Mouse (Mus musculus): Measurements from ENCODE around the gene Eps8l1. TPM values are rescaled to one million over a fixed set of nuclear protein-coding genes. Genes with fewer than 3 reads are reported as not detected.
"Not testable (repeated sequence)": the region's sequence is repeated elsewhere in the genome, so short reads cannot be mapped to it uniquely, and the experiment has no call there.

Eps8l1 gene
- polyA plus RNA-seq, 1 experiment from 2014 or later, result 2.0 TPM

DNA sequence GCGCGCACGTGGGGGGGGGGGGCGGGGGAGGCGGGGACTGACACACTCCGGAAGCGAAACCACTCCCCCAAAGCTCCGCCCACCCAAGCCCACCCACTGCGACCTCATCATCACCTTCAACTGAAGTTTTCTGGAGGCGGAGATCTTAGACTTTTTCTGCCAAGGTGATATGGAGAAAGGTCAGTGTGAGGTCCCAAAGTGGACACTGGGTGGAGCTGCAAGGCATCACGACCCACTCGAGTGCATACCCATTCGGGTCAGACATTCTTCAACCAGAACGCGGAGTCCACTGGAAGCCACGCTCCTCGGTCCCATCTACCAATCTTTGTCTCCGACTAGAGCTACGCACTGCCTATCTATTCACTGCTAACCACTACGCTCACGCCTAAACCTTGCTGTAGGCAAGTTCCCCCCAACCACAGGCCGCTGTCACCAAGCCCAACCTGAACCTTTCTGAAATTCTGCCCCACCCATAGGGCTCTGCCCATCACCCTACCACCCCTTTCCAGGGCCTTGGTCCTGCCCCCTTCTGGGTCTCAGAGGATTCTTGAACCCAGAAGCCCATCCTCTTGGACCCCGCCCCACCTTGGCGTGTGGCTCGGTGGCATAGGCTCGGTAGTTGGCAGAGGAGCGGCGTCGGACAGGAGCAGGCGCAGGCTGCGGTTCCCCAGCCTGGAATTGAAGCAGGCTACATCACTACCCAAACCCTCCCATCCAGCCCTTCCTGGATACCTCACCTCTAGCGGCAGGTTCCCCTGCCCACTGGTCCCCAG lies 60.9 kb downstream of the Eps8l1 start:
- Histone ChIP-seq H3K27me3 (replicated peaks; ENCODE audit: control insufficient read depth, insufficient read depth, low read length) (peaks cover 4% of the 10 kb centered on the region; the same call in 1 of the 2 replicates), H3K4me2 (peak overlapping the region; percentile 60), H3K9ac (ENCODE audit: low read depth, low read length) (no peak overlapping the region), H3K4me3 (ENCODE audit: low read depth, low read length) (peak overlapping the region; percentile 11), H3K27ac (ENCODE audit: low read depth, low read length) (no peak overlapping the region), H3K4me1 (replicated peaks; ENCODE audit: control insufficient read depth, insufficient read depth, low read length) (peaks cover 10% of the 10 kb centered on the region), H3K36me3 (ENCODE audit: control insufficient read depth, insufficient read depth, low read length) (no peaks in the 10 kb centered on the region), H3K9me3 (ENCODE audit: control insufficient read depth, low read length) (no peaks in the 10 kb centered on the region)
- no peak for DNase-seq (ENCODE audit: low spot score)
- ATAC-seq (replicated peaks; ENCODE audit: low FRiP score), result no peak
- WGBS, result 25% methylated on average over 30 of the region's 32 CpGs

DNA sequence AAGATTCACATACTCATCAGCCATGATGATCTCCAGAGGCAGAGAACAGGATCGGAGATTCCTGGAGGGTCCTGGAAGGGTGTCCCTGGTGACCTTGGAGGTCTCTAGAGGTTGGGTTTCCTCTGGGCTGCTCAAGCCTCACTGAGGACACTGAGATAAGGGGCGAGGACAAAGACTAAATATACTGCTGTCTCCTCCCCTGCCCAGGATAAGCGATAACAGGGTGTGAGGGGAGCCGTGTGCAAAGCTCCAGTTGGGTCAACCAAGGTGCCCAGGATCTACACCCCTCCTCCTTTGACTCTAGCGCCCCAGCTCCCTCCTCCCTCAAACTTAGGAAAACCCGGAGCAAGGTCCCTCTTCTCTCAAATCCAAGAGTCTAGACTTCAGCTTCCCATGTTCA lies 61.8 kb downstream of the Eps8l1 start:
- Histone ChIP-seq H3K27me3 (replicated peaks; ENCODE audit: control insufficient read depth, insufficient read depth, low read length) (peaks cover 4% of the 10 kb centered on the region; the same call in 1 of the 2 replicates), H3K9ac (ENCODE audit: low read depth, low read length) (no peak overlapping the region), H3K4me3 (ENCODE audit: low read depth, low read length) (no peak overlapping the region), H3K27ac (ENCODE audit: low read depth, low read length) (no peak overlapping the region), H3K4me1 (replicated peaks; ENCODE audit: control insufficient read depth, insufficient read depth, low read length) (peaks cover 11% of the 10 kb centered on the region), H3K36me3 (ENCODE audit: control insufficient read depth, insufficient read depth, low read length) (no peaks in the 10 kb centered on the region), H3K4me2 (no peak overlapping the region), H3K9me3 (ENCODE audit: control insufficient read depth, low read length) (no peaks in the 10 kb centered on the region)
- no peak for ATAC-seq (replicated peaks; ENCODE audit: low FRiP score)
- 53% methylated on average over 6 of the region's 6 CpGs for WGBS
- DNase-seq (ENCODE audit: low spot score), result peak; percentile 29

DNA sequence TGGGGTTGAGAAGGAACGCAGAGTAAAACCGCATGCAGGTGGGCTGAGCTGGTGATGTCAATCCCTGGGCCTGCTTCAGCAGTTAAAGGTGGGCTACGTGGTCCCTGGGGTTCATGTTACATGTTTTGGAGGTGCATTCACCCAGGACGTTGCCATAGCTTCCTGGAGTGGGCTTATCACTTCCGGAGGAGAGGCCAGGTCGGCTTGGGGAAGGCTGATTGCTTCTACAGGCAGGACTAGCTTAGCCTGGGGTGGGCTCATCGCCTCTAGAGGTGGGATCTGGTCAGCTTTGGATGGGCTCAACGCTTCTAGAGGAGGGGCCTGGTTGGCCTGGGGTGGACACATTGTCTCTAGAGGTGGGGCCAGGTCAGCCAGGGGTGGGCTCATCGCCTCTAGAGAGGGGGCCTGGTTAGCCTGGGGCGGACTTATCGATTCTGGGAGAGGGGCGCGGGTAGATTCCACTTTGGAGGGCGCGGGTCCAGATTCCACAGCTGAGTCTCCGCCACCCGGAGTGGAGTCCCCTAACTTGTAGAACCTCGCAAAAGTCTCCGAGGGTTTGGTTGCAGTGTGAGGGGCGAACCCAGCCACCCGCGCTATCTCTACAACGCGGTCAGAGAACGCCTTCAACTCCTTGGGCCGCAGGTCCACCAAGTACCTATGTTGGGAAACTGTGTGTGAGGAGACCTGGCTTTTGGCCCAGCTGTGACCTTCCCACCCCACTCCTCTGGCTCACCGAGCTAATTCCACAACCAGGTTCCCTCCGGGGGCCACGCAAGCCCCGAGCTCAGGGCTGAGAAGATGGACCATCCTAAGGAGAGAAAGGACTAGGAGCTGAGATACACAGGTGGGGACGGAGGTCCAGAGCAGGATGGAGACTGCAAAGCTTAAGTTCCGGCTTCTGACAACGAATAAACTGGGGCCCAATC lies 63.0 kb downstream of the Eps8l1 start:
- Histone ChIP-seq H3K27ac (ENCODE audit: low read depth, low read length) (no peak overlapping the region), H3K9me3 (ENCODE audit: control insufficient read depth, low read length) (no peaks in the 10 kb centered on the region), H3K4me1 (replicated peaks; ENCODE audit: control insufficient read depth, insufficient read depth, low read length) (peaks cover 11% of the 10 kb centered on the region), H3K4me3 (ENCODE audit: low read depth, low read length) (no peak overlapping the region), H3K9ac (ENCODE audit: low read depth, low read length) (no peak overlapping the region), H3K36me3 (ENCODE audit: control insufficient read depth, insufficient read depth, low read length) (no peaks in the 10 kb centered on the region), H3K27me3 (replicated peaks; ENCODE audit: control insufficient read depth, insufficient read depth, low read length) (peaks cover 4% of the 10 kb centered on the region; the same call in 1 of the 2 replicates), H3K4me2 (no peak overlapping the region)
- ATAC-seq (replicated peaks; ENCODE audit: low FRiP score) (no peak), DNase-seq (ENCODE audit: low spot score) (peak; percentile 32)
- 81% methylated on average over 33 of the region's 33 CpGs for WGBS

GRCm38 (mm10) chr7:4524212-4524922 lies 63.9 kb downstream of the Eps8l1 start, which contains the start of gene Tnni3:
Gene Tnni3 (minus strand): TSS chr7:4524229.
- ATAC-seq (replicated peaks; ENCODE audit: low FRiP score), result peak; percentile 42; the same call in 1 of the 2 replicates

GRCm38 (mm10) chr7:4526341-4527301 lies 66.1 kb downstream of the Eps8l1 start:
- peak overlapping the region; percentile 41; the same call in 1 of the 2 replicates for H3K27ac ChIP-seq (ENCODE audit: low read depth, low read length)

More at GRCm38 (mm10) chr7:4524212-4524922, 63.9 kb downstream of the Eps8l1 start, which contains the start of gene Tnni3:
- H3K27me3 ChIP-seq (replicated peaks; ENCODE audit: control insufficient read depth, insufficient read depth, low read length); H3K9me3 ChIP-seq (ENCODE audit: control insufficient read depth, low read length); H3K4me3 ChIP-seq (ENCODE audit: low read depth, low read length); H3K4me2 ChIP-seq; DNase-seq (ENCODE audit: low spot score); H3K9ac ChIP-seq (ENCODE audit: low read depth, low read length); H3K36me3 ChIP-seq (ENCODE audit: control insufficient read depth, insufficient read depth, low read length); H3K27ac ChIP-seq (ENCODE audit: low read depth, low read length): not testable (repeated sequence)
- peaks cover 11% of the 10 kb centered on the region for H3K4me1 ChIP-seq (replicated peaks; ENCODE audit: control insufficient read depth, insufficient read depth, low read length)
- 64% methylated on average over 15 of the region's 15 CpGs for WGBS

GRCm38 (mm10) chr7:4527302-4527689 lies 66.8 kb downstream of the Eps8l1 start:
- no peaks in the 10 kb centered on the region for H3K36me3 ChIP-seq (ENCODE audit: control insufficient read depth, insufficient read depth, low read length)
- H3K27ac ChIP-seq (ENCODE audit: low read depth, low read length), result no peak overlapping the region
- ATAC-seq (replicated peaks; ENCODE audit: low FRiP score), result no peak
- no peak overlapping the region; the same call in 1 of the 2 replicates for H3K4me3 ChIP-seq (ENCODE audit: low read depth, low read length)
- peak overlapping the region; percentile 65 for H3K4me2 ChIP-seq
- WGBS, result 53% methylated on average over 18 of the region's 18 CpGs
- no peak overlapping the region for H3K9ac ChIP-seq (ENCODE audit: low read depth, low read length)
- H3K27me3 ChIP-seq (replicated peaks; ENCODE audit: control insufficient read depth, insufficient read depth, low read length), result no peaks in the 10 kb centered on the region
- peaks cover 5% of the 10 kb centered on the region for H3K4me1 ChIP-seq (replicated peaks; ENCODE audit: control insufficient read depth, insufficient read depth, low read length)
- DNase-seq (ENCODE audit: low spot score), result no peak
- no peaks in the 10 kb centered on the region for H3K9me3 ChIP-seq (ENCODE audit: control insufficient read depth, low read length)

More at GRCm38 (mm10) chr7:4526341-4527301, 66.1 kb downstream of the Eps8l1 start:
- Histone ChIP-seq H3K4me1 (replicated peaks; ENCODE audit: control insufficient read depth, insufficient read depth, low read length) (peaks cover 8% of the 10 kb centered on the region), H3K9ac (ENCODE audit: low read depth, low read length) (peak overlapping the region; percentile 60), H3K4me2 (peak overlapping the region; percentile 65), H3K36me3 (ENCODE audit: control insufficient read depth, insufficient read depth, low read length) (no peaks in the 10 kb centered on the region), H3K4me3 (ENCODE audit: low read depth, low read length) (peak overlapping the region; percentile 41), H3K27me3 (replicated peaks; ENCODE audit: control insufficient read depth, insufficient read depth, low read length) (no peaks in the 10 kb centered on the region), H3K9me3 (ENCODE audit: control insufficient read depth, low read length) (no peaks in the 10 kb centered on the region)
- peak; percentile 88 for DNase-seq (ENCODE audit: low spot score)
- ATAC-seq (replicated peaks; ENCODE audit: low FRiP score), result peak; percentile 88
- WGBS, result 23% methylated on average over 40 of the region's 40 CpGs

Measured in liver, embryonic 11.5 days (tissue).